Mouse (Mus musculus): Measurements from ENCODE around the gene Gal3st1.
"Not testable (repeated sequence)": the region's sequence is repeated elsewhere in the genome, so short reads cannot be mapped to it uniquely, and the experiment has no call there.

The Gal3st1 gene

DNA sequence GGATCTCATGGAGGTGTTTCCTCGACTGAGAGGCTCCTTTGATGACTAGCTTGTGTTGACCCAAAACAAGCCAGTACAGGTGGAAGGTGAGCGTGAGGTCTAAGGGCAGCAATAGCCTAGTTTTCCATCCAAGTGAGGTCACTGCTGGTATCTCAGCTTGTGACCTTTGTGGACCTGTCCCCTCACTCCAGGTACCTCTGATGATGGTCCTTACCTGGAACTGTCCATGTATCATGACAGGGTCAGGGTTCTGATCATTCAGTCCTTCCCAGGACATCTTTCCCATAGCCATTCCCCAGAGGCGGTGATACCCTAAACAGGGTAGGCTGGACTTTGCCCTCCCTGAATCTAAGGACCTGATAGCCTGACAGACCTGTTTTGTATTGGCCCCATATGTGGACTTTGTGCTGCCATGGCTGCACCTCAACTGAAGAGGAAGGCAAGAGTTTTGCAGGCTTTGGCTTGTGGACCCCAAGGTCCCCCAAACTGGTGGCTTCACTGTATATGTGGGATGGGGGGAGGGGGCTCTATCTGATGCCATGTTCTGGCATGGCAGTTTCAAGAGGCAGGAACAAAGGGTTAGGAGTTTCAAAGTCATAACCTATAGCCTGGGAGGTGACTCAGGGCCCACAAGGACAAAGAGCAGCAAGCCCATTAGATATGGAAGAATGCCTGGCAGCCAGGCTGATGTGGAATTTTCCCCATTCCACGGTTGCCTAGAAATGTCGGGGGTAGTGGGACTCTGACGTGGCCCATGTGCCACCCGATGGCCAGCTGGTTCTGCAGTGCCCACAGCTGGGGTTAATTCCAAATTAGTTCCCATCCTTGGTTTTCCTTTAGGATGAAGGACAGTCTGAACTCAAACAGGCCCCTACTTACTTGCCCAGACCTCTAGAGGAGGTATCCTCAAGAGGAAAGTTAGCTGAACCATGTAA is 894 bp upstream of the Gal3st1 start:
- in situ Hi-C loops (cut with MboI, MseI), result no loop called here

DNA sequence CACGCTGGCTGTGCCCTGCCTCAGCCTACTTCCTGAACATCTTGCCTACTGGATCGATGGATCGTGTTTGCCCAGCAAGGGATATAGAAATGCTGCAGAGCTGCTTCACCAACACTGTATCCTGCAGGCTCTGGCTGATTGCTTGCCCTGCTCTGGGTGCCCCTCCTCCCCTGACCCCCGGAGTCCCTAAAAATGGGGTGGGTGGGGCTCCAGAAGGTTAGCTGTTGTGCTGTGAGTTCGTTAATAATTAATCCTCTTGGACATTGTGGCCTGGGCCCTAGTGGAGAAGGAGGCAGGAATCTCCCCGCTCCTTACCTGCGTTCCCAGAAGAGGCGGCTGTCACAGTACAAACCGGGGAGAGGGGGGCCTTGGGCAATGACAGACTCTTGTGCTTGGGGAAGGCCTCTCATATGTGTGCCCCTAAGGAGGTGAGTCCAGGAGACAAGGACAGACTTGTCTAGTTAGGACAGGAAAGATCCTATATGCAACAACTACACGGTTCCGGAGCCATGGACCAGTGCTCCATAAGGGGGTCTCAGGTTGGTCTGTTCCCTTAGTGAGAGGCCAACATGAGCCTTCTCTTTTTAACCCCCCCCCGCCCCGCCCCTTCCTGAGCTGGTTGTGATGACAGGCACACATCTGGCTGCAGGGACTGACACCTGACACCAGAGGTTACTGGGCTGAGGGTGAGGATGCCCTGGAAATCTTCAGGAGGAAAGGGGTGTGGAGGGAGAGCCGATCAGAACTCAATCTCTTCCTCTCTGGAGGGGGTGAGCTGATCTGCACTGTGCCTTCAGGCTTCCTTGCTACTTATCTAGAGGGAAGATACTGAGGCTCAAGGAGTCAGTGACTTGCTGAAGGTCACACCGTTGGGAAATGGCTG is 668 bp downstream of the Gal3st1 start:
- in situ Hi-C loops (cut with MboI, MseI), result no loop called here

- in situ Hi-C loops (cut with MboI, MseI), result no loop called here
Observed at GRCm38 (mm10) chr11:3989748-3990147, 6.3 kb downstream of the Gal3st1 start.

- in situ Hi-C loops (cut with MboI, MseI), result no loop called here
Observed at GRCm38 (mm10) chr11:3993132-3993531, 9.7 kb downstream of the Gal3st1 start.

- in situ Hi-C loops (cut with MboI, MseI), result no loop called here
Observed at GRCm38 (mm10) chr11:3993914-3994313, 10.5 kb downstream of the Gal3st1 start.

DNA sequence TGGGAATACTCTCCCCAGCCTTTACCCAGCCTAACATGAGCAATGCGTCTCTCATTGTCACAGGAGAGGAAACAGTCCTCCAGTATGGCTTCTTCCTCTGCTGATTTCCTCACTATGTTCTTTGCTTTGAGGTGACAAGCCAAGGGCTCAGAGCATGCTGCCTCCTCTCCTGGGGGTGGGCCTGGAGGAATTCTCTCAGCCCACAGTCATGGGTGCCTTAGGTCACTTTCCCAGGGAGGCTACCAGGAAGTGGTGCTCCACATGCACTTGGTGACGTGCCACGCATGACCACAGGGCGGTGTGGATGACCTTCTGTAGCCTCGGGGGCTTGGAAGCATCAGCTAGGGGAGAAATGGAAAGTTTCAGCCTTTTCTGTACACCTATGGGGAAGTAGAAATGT is 12.1 kb downstream of the Gal3st1 start:
- in situ Hi-C loops (cut with MboI, MseI), result no loop called here

- in situ Hi-C loops (cut with MboI, MseI), result no loop called here
Observed at GRCm38 (mm10) chr11:3996840-3997239, 13.4 kb downstream of the Gal3st1 start.

DNA sequence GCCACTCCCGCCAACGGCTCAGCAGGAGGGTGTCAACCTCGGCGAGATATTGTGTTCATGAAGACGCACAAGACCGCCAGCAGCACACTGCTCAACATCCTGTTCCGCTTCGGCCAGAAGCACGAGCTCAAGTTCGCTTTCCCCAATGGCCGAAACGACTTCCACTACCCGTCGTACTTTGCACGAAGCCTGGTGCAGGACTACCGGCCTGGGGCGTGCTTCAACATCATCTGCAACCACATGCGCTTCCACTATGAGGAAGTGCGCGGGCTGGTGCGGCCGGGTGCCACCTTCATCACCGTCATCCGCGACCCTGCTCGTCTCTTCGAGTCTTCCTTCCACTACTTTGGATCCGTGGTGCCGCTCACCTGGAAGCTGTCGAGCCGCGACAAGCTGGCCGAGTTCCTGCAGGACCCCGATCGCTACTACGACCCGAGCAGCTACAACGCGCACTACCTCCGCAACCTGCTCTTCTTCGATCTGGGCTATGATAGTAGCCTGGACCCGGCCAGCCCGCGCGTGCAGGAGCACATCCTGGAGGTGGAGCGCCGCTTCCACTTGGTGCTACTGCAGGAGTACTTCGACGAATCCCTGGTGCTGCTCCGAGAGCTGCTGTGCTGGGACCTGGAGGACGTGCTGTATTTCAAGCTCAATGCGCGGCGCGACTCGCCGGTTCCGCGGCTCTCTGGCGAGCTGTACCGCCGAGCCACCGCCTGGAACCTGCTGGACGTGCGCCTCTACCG is 14.7 kb downstream of the Gal3st1 start:
- in situ Hi-C loops (cut with MboI, MseI), result no loop called here

GRCm38 (mm10) chr11:3999547-3999946 is 16.1 kb downstream of the Gal3st1 start:
- in situ Hi-C loops (cut with MboI, MseI), result no loop called here

DNA sequence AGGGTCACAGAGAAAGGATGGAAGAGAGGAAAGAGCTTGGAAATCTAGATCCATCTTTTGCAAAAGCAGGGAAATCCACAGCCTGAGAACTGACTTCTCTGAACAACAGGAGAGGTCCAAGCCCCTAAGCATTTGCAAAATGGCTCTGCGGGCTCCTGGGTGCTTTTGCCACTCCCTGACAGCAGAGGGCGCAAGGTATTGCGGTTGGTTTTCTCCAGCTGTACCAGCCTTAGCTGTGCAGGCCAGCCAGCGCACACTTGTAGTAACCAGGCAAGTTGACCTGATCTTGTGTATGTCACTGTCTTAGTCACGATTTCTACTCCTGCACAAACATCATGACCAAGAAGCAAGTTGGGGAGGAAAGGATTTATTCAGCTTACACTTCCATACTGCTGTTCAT is 18.2 kb downstream of the Gal3st1 start:
- in situ Hi-C loops (cut with MboI, MseI), result no loop called here

- in situ Hi-C loops (cut with MboI, MseI), result no loop called here
Observed at GRCm38 (mm10) chr11:4005220-4005805, 21.9 kb downstream of the Gal3st1 start.

DNA sequence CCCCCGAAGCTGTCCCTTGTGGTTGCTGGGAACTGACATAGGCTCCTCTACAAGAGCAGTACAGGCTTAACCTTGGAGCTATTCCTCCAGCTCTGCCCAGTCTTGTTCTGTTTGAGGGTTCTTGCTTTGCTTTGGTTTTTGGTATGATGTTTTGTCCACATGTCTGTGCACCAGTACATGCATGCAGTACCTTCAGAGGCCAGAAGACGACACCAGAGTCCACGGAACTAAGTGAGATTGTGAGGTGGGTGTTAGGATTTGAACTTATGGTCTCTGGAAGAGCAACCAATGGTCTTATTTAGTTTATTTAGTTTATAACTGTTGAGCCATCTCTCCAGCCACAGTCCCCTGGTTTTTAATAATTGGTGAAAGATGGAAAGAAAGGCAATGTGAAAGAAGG is 23.0 kb downstream of the Gal3st1 start:
- in situ Hi-C loops (cut with MboI, MseI), result no loop called here

DNA sequence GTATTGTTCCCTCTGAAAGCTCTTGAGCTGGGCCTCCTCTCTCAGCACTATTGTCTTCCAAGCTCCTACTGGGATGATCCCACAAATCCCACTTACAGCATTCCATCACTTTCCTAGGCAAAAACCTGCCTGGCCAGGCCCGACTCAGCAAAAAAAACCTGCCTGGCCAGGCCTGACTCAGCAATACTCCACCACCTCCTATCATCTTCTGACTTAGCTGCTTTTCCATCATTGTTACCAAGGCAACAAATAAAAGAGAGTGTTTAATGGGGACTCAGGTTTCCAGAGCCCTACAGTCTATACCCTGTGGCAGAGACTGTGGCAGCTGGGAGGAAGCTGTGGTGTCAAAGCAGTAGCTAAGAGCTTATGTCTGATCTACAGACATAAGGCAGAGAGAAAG is 29.2 kb downstream of the Gal3st1 start:
- in situ Hi-C loops (cut with MboI, MseI), result no loop called here

GRCm38 (mm10) chr11:4015796-4016195 is 32.4 kb downstream of the Gal3st1 start:
- in situ Hi-C loops (cut with MboI, MseI), result not testable (repeated sequence)

DNA sequence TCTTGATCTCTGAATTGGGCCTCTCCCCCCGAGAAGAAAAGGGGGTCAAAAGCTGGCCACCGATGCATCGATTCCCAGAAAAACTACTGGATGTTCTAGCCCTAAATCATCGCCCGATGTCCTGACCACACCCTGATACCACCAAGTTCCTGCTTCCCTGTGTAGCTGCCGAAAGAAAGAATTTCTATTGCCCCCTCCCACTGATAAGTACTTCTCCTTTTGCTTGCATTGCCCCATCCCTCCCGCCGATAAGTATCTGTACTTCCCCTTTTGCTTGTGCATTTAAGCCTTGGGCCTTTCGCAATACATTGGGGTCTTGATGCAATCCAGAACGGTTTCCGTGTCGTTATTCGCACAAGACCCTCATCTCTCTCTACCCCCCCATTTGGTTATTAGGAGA is 38.7 kb downstream of the Gal3st1 start:
- in situ Hi-C loops (cut with MboI, MseI), result not testable (repeated sequence)

GRCm38 (mm10) chr11:4023321-4023720 is 39.9 kb downstream of the Gal3st1 start:
- in situ Hi-C loops (cut with MboI, MseI), result no loop called here

GRCm38 (mm10) chr11:4027066-4027465 is 43.6 kb downstream of the Gal3st1 start:
- in situ Hi-C loops (cut with MboI, MseI), result no loop called here

DNA sequence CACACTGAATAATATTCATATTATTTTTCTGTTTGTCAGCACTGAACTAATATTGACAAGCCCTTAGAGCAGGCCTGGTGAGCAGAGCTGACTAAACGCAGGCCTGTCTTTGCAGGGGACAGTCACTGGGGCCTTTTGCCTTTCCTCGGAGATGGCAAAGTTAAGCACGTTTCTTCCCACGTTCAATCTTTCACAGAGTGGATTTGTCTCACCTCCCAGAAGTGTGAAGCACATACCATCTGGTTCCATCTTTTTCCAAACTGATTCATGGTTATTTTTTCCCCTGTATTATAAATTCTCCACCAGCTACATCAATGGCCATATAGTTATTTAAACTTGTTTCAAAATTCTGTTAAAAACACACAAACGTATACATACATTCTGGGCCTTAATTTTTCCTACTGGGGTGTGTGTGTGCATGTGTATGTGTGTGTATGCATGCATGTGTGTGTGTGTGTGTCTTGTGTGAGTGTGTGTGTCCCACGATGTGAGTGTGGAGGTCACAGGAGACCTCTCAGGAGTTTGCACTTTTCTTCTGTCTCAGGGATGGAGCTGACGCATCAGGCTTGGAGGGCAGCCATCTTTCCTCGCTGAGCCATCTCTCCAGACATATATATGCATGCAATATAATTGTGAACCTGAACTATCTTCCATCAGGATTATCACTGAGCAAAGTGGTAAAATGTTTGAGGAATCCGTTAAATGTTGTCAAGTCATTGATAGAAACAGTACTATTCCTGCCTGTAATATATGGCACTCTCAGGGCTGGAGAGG is 44.3 kb downstream of the Gal3st1 start:
- in situ Hi-C loops (cut with MboI, MseI), result no loop called here

- in situ Hi-C loops (cut with MboI, MseI), result no loop called here
Observed at GRCm38 (mm10) chr11:4029343-4029742, 45.9 kb downstream of the Gal3st1 start.

DNA sequence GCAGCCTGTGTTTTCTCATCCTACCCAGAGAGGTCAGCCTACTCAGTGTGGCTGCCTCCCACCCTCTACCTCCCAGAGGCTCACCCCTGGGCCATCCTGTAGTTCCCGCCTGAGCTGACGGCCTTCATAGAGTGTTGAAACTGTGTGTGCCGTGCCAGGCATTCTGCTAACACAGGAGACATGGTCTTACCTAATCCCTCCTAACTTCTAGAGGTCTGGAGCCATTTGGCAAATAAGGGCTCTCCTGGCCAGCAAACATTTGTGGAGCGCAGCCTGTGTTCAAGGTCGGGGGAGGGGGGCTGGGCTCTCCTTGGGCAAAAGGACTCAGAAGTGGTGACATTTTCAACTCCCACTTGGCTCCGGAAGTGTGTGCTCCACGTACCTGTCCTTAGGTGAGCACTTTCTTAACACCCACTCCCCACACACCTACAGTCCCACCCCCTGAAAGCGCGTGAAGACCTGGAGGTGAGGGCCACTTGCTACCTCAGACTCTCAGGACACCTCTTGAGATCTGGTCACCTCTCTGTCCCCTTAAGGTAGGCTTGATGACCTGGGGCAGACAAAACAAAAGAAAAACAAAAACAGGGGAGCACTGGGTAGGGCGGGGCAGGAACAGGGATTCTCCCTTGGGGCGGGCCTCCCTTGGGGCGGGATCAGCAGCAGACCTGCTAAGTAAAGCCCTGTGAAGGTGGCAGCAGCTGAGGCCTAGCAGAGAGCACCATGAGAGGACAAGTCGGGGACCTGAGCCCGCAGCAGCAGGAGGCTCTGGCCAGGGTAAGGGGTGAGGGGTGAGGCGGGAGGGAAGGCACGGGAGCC is 47.9 kb downstream of the Gal3st1 start, which contains the start of gene Sec14l4:
Gene Sec14l4, plus strand, starts transcription at position 337 of the 816 bp plus-strand sequence.
- in situ Hi-C loops (cut with MboI, MseI), result no loop called here

All from regulatory T cell (primary cell).